Mouse (Mus musculus) neural tube, embryonic 14.5 days (tissue): Measurements from ENCODE around the gene Gm11037. TPM values are rescaled to one million over a fixed set of nuclear protein-coding genes. Genes with fewer than 3 reads are reported as not detected.

Source experiments
- ATAC-seq: fragments of 200-750 bp; cut with Nextera tagmentation; 2 replicates; pipeline ENCODE4 v1.8.0; 2017; ENCODE audit warnings: low read depth, mild to moderate bottlenecking, moderate TSS enrichment, moderate library complexity
- H3K27ac ChIP-seq: fragments of 300-500 bp; sonication (generic); 2 replicates; pipeline ENCODE4 v1.5.1; 2014; ENCODE audit warnings: low read depth, mild to moderate bottlenecking, control low read depth, low read length, moderate library complexity, mixed read lengths
- H3K27me3 ChIP-seq: fragments of 300-500 bp; sonication (generic); 2 replicates; pipeline ENCODE4 v1.6.1; 2014; ENCODE audit warnings: low read length; ENCODE audit not compliant: control insufficient read depth, insufficient read depth
- H3K36me3 ChIP-seq: fragments of 300-500 bp; sonication (generic); 2 replicates; pipeline ENCODE4 v1.6.1; 2014; ENCODE audit warnings: low read length, mixed read lengths; ENCODE audit not compliant: control insufficient read depth, insufficient read depth
- H3K4me1 ChIP-seq: fragments of 300-500 bp; sonication (generic); 2 replicates; pipeline ENCODE4 v1.6.1; 2014; ENCODE audit warnings: low read length; ENCODE audit not compliant: control insufficient read depth, insufficient read depth
- H3K4me2 ChIP-seq: fragments of 300-500 bp; sonication (generic); 2 replicates; pipeline ENCODE4 v1.6.1; 2014; ENCODE audit warnings: mild to moderate bottlenecking, low read depth, low read length, control low read depth
- H3K4me3 ChIP-seq: fragments of 300-500 bp; sonication (generic); 2 replicates; pipeline ENCODE4 v1.5.1; 2014; ENCODE audit warnings: low read depth, low read length, control low read depth, mixed read lengths
- H3K9ac ChIP-seq: fragments of 300-500 bp; sonication (generic); replicated peaks from 2 replicates; pipeline ENCODE4 v1.6.1; 2014; ENCODE audit warnings: low read depth, mild to moderate bottlenecking, control low read depth, low read length, mixed read lengths
- H3K9me3 ChIP-seq: fragments of 300-500 bp; sonication (generic); 2 replicates; pipeline ENCODE4 v1.6.1; 2016; ENCODE audit warnings: low read length; ENCODE audit not compliant: control insufficient read depth
- WGBS: fragments of 180-500 bp; shearing (Covaris S2); extraction: QIAGEN DNeasy Blood & Tissue Kit; methylation state at CpG from one replicate; pipeline ENCODE4 v1.1.7; 2014; 5-methylcytosine and 5-hydroxymethylcytosine counted together
- polyA plus RNA-seq: library from polyadenylated mRNA; unstranded; fragments of >200 nt; fragmentation: Nextera tagmentation; extraction: Ambion mirVana; gene quantifications from 2 replicates; pipeline ENCODE4 v1.2.1, GENCODE M21; 2014

Gene Gm11037
- not detected in 2 replicates for polyA plus RNA-seq

DNA sequence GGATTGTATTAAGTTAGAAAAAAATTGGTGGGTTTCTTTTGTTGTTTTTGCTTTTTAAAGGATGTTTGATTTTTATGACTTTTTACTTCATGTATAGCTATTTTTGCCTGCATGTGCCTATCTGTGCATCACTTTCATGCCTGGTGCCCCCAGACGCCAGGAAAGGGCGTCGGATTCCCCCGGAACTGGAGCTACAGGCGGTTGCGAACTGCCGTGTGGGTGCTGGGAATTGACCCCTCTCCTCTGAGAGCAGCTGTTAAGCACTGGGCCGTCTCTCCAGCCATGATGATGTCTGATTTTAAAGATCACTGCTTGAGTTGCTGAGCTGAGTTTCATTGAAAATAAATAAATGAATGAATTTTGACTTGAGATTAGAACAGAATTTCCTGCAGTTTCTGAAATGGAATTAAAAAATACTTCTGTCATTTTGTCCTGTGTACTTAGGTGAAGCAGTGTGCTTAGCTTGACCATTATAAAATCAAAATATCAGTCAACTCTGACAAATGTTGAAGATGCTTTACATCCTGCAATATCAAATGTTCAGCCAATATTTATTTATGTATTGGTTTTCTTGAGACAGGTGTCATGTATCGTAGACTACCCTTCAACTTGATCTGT, at the start of gene Gm11037:
Gene Gm11037 (plus strand): TSS at position 568 of the 618 bp plus-strand sequence.
- H3K36me3 ChIP-seq = no peaks in the 10 kb centered on the region
- no peaks in the 10 kb centered on the region for H3K9me3 ChIP-seq
- 84% methylated on average over 9 of the region's 9 CpGs for WGBS
- H3K27ac ChIP-seq = no peak within 1 kb of the TSS
- H3K4me2 ChIP-seq = no peak within 1 kb of the TSS
- no peaks in the 10 kb centered on the region for H3K4me1 ChIP-seq
- no peak within 1 kb of the TSS for H3K9ac ChIP-seq
- ATAC-seq = no peak
- no peak within 1 kb of the TSS for H3K4me3 ChIP-seq
- H3K27me3 ChIP-seq = no peaks in the 10 kb centered on the region

DNA sequence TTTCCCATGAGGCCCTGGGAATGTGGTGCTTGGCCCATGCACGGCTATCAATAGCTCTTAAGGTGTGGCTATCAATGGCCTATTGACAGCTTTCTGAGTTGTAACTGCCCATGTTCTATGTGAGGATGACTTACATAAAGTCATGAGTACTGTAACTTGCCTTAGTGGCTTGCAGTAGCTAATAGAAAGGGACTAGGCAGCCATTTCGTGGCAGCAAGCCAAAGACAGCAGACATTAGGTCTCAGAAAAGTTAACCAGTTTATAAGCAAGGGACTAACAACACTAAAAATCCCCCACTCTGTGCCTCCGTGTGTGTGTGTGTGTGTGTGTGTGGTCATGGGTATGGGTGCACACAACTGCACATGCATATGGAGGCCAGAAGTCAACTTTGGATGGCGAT, 49.1 kb upstream of the Gm11037 start:
- no peak for ATAC-seq

DNA sequence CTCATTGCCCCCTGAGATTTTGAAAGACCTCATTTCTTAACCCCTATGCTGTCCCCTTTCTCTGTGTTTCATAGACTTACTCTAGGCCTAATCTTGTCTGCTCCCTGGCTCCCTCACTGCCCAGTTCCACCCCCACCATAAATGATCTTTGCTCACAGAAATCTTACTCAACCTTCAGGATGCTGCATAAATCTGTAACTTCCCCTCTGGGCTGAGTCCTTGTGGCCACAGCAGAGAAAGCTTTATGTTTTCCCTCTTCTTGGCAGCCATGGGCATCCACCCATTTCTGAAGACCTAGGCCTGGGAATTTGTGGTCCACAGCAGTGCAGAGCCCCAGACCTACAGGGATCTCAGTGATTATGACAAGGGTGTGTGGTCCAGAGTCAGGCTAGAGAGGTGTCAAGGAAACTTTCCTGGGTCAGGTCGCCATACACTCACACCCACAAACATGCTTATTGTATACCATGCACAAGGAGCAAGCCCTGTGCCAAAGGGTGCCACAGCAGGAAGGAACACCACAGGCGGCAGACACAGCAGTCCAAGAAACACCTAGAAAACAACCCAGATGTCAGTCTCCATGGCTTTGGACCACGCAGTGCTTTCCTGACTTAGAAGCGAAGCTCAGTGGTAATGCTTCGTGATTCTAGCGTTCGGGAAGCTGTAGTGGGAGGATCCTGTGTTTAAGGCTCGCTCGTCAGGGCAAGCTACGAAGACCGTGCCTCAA, 46.5 kb upstream of the Gm11037 start, which contains the start of gene Siglec1:
Gene Siglec1 (minus strand): TSS at position 99 of the 724 bp plus-strand sequence.
- Histone ChIP-seq H3K9me3 (no peaks in the 10 kb centered on the region), H3K36me3 (no peaks in the 10 kb centered on the region), H3K4me3 (no peak within 1 kb of the TSS), H3K4me1 (no peaks in the 10 kb centered on the region), H3K9ac (no peak within 1 kb of the TSS), H3K27ac (no peak within 1 kb of the TSS), H3K27me3 (no peaks in the 10 kb centered on the region), H3K4me2 (no peak within 1 kb of the TSS)
- ATAC-seq = no peak
- WGBS = 86% methylated on average over 11 of the region's 11 CpGs

More for the DNA sequence above, 49.1 kb upstream of the Gm11037 start:
- no peak overlapping the region for H3K4me3 ChIP-seq
- no peak overlapping the region for H3K27ac ChIP-seq
- no peak overlapping the region for H3K4me2 ChIP-seq
- no peaks in the 10 kb centered on the region for H3K4me1 ChIP-seq
- H3K9ac ChIP-seq = no peak overlapping the region
- H3K36me3 ChIP-seq = no peaks in the 10 kb centered on the region
- WGBS = 94% methylated on average over 4 of the region's 4 CpGs
- H3K9me3 ChIP-seq = no peaks in the 10 kb centered on the region
- no peaks in the 10 kb centered on the region for H3K27me3 ChIP-seq

DNA sequence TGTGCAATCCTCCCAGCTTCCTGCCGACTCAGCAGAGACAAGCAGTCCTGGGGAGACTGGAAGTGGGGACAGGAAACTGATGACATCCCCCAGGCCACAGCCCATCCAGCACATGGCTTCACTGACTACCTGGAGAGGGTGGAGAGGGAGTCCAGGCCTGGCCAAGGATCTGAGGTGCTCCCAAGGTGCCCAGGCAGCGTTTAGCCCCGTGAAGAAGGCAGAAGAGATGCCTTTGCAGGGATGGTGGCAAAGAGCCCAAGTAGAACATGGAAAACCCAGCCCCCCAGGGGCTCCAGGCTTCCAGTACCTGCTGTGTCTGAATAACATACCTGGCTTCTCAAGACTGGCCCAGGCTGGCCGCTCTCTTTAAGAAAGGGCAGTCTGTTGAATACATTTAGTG, 44.7 kb upstream of the Gm11037 start:
- no peak overlapping the region for H3K9ac ChIP-seq
- no peak overlapping the region for H3K27ac ChIP-seq
- no peaks in the 10 kb centered on the region for H3K4me1 ChIP-seq
- WGBS = 89% methylated on average over 4 of the region's 4 CpGs
- H3K27me3 ChIP-seq = no peaks in the 10 kb centered on the region
- no peaks in the 10 kb centered on the region for H3K9me3 ChIP-seq
- H3K4me3 ChIP-seq = no peak overlapping the region
- ATAC-seq = no peak
- H3K4me2 ChIP-seq = no peak overlapping the region
- H3K36me3 ChIP-seq = no peaks in the 10 kb centered on the region

DNA sequence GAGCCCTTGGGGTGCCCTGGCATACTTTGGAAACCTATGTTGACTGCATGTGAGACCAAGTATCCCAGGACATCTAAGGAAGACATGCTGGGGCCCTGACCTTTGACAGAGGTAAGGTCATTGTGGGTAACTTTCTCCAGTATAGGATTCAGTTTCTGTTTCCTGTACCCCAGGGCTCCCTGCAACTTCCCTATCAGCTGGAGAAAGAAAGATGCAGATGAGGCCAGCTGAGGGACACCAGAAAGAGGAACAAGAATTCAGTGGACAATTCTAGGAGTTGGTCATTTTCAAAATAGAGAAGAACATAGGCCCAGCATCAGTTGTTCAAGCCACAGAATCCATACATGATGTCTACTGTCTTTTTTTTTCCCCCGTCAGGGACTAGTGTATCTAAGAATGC, 43.7 kb upstream of the Gm11037 start:
- no peak overlapping the region for H3K9ac ChIP-seq
- no peak overlapping the region for H3K4me2 ChIP-seq
- H3K4me3 ChIP-seq = no peak overlapping the region
- no peaks in the 10 kb centered on the region for H3K9me3 ChIP-seq
- no peaks in the 10 kb centered on the region for H3K36me3 ChIP-seq
- ATAC-seq = no peak
- no peaks in the 10 kb centered on the region for H3K27me3 ChIP-seq
- 94% methylated on average over 1 of the region's 1 CpGs for WGBS
- H3K27ac ChIP-seq = no peak overlapping the region
- no peaks in the 10 kb centered on the region for H3K4me1 ChIP-seq

DNA sequence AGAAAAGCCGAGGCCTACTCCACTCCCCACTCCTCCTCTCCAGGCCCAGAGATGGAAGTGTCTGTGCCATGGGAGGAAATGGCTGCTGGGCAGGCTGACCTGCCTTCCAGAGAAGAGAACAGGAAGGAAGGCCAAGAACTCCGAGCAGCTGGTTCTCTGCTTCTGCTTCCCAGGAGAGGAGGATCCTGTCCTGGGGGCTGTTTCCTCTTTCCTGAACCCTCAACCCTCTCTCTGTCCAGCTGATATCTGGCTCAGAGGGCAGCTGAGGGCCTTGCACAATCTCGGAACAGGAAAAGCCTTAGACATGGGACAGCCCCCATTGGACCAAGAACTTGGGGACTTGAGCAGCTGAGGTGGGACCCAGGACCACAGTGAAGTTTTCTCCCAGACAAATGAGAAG, 42.4 kb upstream of the Gm11037 start:
- no peaks in the 10 kb centered on the region for H3K9me3 ChIP-seq
- no peak for ATAC-seq
- H3K4me1 ChIP-seq = no peaks in the 10 kb centered on the region
- no peak overlapping the region for H3K9ac ChIP-seq
- no peak overlapping the region for H3K4me2 ChIP-seq
- no peak overlapping the region for H3K4me3 ChIP-seq
- H3K27me3 ChIP-seq = no peaks in the 10 kb centered on the region
- no peak overlapping the region for H3K27ac ChIP-seq
- WGBS = 84% methylated on average over 3 of the region's 3 CpGs
- H3K36me3 ChIP-seq = no peaks in the 10 kb centered on the region

DNA sequence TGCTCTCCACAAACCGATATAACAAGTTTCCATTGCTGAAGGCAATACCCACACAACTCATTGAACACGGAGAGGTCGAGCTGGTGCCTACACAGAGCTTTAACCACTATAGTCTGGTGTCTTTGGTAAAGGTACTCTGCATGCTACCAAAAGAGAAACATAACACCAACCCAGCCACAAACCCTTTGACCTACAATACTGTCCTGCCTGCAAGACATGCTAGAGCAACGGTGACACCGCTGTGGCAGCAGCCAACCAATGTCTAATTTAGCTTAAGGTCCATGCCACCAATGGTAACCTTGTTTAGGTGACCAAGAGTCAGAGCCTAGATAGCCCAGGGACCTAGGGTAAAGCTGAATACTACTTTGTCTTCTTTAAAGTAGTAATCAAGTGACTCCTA, 39.7 kb upstream of the Gm11037 start:
- 85% methylated on average over 5 of the region's 5 CpGs for WGBS
- no peaks in the 10 kb centered on the region for H3K36me3 ChIP-seq
- no peaks in the 10 kb centered on the region for H3K27me3 ChIP-seq
- H3K4me1 ChIP-seq = no peaks in the 10 kb centered on the region
- no peak overlapping the region for H3K4me3 ChIP-seq
- H3K9me3 ChIP-seq = no peaks in the 10 kb centered on the region
- no peak for ATAC-seq
- no peak overlapping the region for H3K4me2 ChIP-seq
- H3K9ac ChIP-seq = no peak overlapping the region
- no peak overlapping the region for H3K27ac ChIP-seq

DNA sequence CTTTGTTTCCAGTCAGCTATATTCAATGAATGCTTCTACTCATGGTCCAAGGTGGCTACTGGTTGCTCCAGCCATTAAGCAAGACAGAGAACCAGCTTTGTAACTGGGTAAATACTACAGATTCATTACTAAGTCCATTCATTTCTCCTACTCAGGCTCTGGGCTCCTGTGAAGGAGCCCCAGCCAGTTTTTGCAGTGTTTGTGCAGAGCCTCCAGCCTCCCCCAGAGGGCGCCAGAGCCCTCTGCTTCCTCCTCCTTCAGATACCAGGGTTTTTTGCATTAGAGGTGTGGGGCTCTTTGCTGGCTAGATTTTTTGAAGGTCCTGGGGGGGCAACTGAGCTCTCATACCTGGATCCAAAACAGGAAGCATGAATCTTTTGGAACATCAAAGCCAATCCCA, 38.5 kb upstream of the Gm11037 start:
- H3K4me3 ChIP-seq = no peak overlapping the region
- no peak overlapping the region for H3K4me2 ChIP-seq
- no peaks in the 10 kb centered on the region for H3K36me3 ChIP-seq
- no peaks in the 10 kb centered on the region for H3K27me3 ChIP-seq
- no peak overlapping the region for H3K27ac ChIP-seq
- WGBS = 0% methylated on average over 1 of the region's 1 CpGs
- H3K9ac ChIP-seq = no peak overlapping the region
- H3K4me1 ChIP-seq = no peaks in the 10 kb centered on the region
- no peaks in the 10 kb centered on the region for H3K9me3 ChIP-seq
- ATAC-seq = peak; percentile 34; the same call in 1 of the 2 replicates

DNA sequence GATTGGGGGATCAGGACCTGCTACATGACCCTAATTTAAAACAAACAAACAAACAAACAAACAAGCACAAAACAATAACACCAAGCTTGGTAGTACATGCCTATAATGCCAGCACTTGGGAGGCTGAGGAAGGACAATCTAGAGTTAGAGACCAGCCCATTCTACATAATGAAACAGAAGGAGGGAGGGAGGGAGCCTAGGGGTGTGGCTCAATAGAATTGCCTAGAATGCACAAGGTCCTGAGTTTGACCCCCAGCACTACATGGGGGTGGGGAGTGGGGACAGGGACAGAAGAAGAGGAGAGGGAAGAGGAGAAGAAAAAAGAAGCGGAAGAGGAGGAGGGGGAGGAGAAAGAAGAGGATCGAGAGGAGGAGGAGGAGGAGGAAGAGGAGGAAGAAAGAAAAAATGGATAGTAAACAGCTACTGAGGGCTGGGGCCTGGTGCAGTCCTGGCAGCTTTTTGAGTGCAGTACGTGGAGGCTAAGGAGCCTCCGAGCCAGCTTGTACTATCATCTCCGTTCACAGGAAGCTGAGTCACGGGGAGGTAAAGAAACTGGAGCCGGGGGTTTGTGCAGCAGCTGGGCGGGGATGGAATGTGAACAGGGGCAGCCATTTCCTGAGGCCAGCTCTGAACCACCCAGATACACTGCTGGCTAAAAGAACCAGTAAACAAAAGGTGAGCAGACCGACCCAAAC, 37.0 kb upstream of the Gm11037 start:
- Histone ChIP-seq H3K4me1 (no peaks in the 10 kb centered on the region), H3K27ac (0 out of 2 replicates have a peak overlapping the region, but pooled peaks have one; percentile 22), H3K9me3 (no peaks in the 10 kb centered on the region), H3K36me3 (no peaks in the 10 kb centered on the region), H3K4me2 (no peak overlapping the region), H3K4me3 (no peak overlapping the region), H3K9ac (no peak overlapping the region), H3K27me3 (no peaks in the 10 kb centered on the region)
- 11% methylated on average over 9 of the region's 9 CpGs for WGBS
- ATAC-seq = no peak
